Mouse (Mus musculus) fibroblast of lung, adult 2 months (primary cell): ENCODE measurements at regions not wholly inside any gene's neighbourhood (a gene's known extent, or its start where the extent isn't known, plus 50 kb on each side); places are given as distances from the start of the nearest gene placed in this dataset.

ENCODE experiments used
- DNase-seq: peaks from one replicate; pipeline ENCODE4 v3.0.0-alpha.2; 2011; ENCODE audit warnings: low read depth

GRCm38 (mm10) chr3:120123155-120123554 lies 338.9 kb upstream of the Ptbp2 start:
- no peak for DNase-seq

- no peak for DNase-seq
Observed at GRCm38 (mm10) chr3:120083171-120083932, 299.1 kb upstream of the Ptbp2 start.

GRCm38 (mm10) chr3:120073528-120073927 lies 289.3 kb upstream of the Ptbp2 start:
- DNase-seq, result no peak

GRCm38 (mm10) chr3:120065714-120066113 lies 281.4 kb upstream of the Ptbp2 start:
- DNase-seq, result no peak

- DNase-seq, result no peak
Observed at GRCm38 (mm10) chr3:120064854-120065480, 280.7 kb upstream of the Ptbp2 start.

- DNase-seq, result no peak
Observed at GRCm38 (mm10) chr3:120062264-120062663, 278.0 kb upstream of the Ptbp2 start.

GRCm38 (mm10) chr3:120059959-120060358 lies 275.7 kb upstream of the Ptbp2 start:
- no peak for DNase-seq

GRCm38 (mm10) chr3:120055216-120056154 lies 271.2 kb upstream of the Ptbp2 start:
- no peak for DNase-seq

- no peak for DNase-seq
Observed at GRCm38 (mm10) chr3:120047238-120047637, 263.0 kb upstream of the Ptbp2 start.

- DNase-seq, result no peak
Observed at GRCm38 (mm10) chr3:120037526-120037925, 253.3 kb upstream of the Ptbp2 start.

GRCm38 (mm10) chr3:120019826-120020683 lies 235.8 kb upstream of the Ptbp2 start:
- DNase-seq, result no peak

- DNase-seq, result no peak
Observed at GRCm38 (mm10) chr3:120015376-120015775, 231.1 kb upstream of the Ptbp2 start.

GRCm38 (mm10) chr3:120011861-120012260 lies 227.6 kb upstream of the Ptbp2 start:
- no peak for DNase-seq

- DNase-seq, result no peak
Observed at GRCm38 (mm10) chr3:120008110-120008509, 223.8 kb upstream of the Ptbp2 start.

- no peak for DNase-seq
Observed at GRCm38 (mm10) chr3:120004588-120004987, 220.3 kb upstream of the Ptbp2 start.

GRCm38 (mm10) chr3:120000281-120000680 lies 216.0 kb upstream of the Ptbp2 start:
- DNase-seq, result peak; percentile 62

- no peak for DNase-seq
Observed at GRCm38 (mm10) chr3:119996258-119996988, 212.2 kb upstream of the Ptbp2 start.

GRCm38 (mm10) chr3:119995781-119996180 lies 211.5 kb upstream of the Ptbp2 start:
- DNase-seq, result peak; percentile 66

- no peak for DNase-seq
Observed at GRCm38 (mm10) chr3:119987245-119987852, 203.1 kb upstream of the Ptbp2 start.

- DNase-seq, result no peak
Observed at GRCm38 (mm10) chr3:119977349-119977748, 193.1 kb upstream of the Ptbp2 start.
